Mouse (Mus musculus): Measurements from ENCODE around the gene Gm5460.

DNA sequence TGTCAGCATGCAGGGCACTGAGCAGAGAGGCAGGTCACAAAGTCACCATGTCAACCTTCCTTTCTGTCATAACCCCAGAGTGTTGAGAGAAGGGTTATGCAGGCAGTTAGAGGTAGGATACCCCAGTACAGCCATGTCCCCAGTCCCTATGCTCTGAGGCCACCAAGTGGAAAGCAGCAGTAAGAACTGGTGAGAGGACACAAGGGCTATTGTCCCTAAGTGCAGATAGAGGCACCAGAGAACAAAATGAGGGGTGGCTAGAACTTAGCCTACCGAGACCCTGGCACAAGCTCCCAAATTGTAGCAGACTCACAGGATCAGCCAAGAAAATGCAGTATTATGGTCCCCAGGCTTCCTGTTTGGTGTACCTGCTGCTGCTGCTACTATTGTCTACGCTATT, 380 bp downstream of the Gm5460 start:
- TF ChIP-seq CTCF (IDR thresholded peaks at IDR 0.05) (no peak), EP300 (IDR thresholded peaks at IDR 0.05) (no peak)

Measured in lung, postnatal 0 days (tissue).